Mouse (Mus musculus): ENCODE results near the gene Clec4a2.
"Not testable (repeated sequence)": the region's sequence is repeated elsewhere in the genome, so short reads cannot be mapped to it uniquely, and the experiment has no call there.

The Clec4a2 gene

GRCm38 (mm10) chr6:123106128-123106527 lies at the start of gene Clec4a2:
Gene Clec4a2 (plus strand): TSS chr6:123106428.
- DNase-seq = not testable (repeated sequence)

GRCm38 (mm10) chr6:123095125-123095843 lies 10.9 kb upstream of the Clec4a2 start:
- DNase-seq = no peak

- DNase-seq = no peak
Observed at GRCm38 (mm10) chr6:123123195-123123594, 17.0 kb downstream of the Clec4a2 start.

GRCm38 (mm10) chr6:123127173-123127572 lies 20.9 kb downstream of the Clec4a2 start:
- DNase-seq = no peak

- DNase-seq = not testable (repeated sequence)
Observed at GRCm38 (mm10) chr6:123137766-123138526, 31.7 kb downstream of the Clec4a2 start.

- no peak for DNase-seq
Observed at GRCm38 (mm10) chr6:123170106-123170505, 63.9 kb downstream of the Clec4a2 start.

GRCm38 (mm10) chr6:123171040-123171439 lies 64.8 kb downstream of the Clec4a2 start:
- no peak for DNase-seq

GRCm38 (mm10) chr6:123172593-123172992 lies 66.4 kb downstream of the Clec4a2 start, which contains the start of gene Clec4b2:
Gene Clec4b2 (plus strand): TSS chr6:123172893.
- no peak for DNase-seq

GRCm38 (mm10) chr6:123175549-123175948 lies 69.3 kb downstream of the Clec4a2 start:
- no peak for DNase-seq

GRCm38 (mm10) chr6:123184862-123185261 lies 78.6 kb downstream of the Clec4a2 start:
- DNase-seq = not testable (repeated sequence)
